Mouse (Mus musculus) ovary, postnatal 10 days (tissue): ENCODE results near the gene Cbs.

Experiments
- DNase-seq: peaks from one replicate; pipeline ENCODE4 v3.0.0; 2022; ENCODE audit warnings: low spot score

Gene Cbs

DNA sequence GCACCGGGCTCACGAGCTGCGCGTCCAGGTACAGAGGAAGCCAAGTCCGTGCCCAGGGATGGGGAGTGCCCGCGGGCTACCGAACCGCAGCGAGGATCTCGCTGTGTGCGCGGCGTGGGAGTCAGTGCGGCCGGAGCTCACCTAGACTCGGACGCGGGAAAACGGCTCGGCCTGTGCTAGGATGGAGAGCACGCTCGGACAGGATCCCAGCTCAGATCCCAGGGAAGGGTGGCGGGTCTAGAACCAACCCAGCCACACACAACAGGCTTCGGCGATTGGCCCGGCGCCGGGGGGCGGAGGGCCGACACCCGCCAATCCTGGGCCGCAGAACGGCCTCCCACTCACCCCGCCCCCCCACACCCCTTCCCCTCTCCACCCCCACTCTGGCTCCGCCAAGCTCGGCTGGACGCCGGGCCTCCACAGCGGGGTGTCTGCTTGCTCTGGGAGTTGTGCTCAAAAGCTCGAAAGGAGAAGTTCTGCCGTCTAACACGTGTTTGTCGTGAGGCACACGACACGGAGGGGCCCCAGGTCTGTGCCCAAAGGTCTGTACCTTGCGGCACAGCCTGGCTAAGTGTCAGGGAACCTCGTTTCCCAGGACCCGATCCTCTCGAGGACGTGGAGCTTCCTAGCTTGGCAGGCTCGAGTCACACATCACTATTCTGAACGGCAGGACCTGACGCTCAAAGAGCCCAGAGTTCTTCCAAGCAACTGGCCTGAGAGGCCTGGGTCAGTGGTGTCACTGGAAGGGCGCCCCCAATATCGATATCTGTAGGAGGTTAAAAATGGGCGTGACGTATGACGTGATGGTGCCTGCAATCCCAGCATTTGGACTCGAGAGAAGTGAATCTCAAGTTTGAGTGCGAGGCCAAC lies at the start of gene Cbs:
Gene Cbs, minus strand, starts transcription at position 297 of the 870 bp plus-strand sequence.
- peak; percentile 60 for DNase-seq

DNA sequence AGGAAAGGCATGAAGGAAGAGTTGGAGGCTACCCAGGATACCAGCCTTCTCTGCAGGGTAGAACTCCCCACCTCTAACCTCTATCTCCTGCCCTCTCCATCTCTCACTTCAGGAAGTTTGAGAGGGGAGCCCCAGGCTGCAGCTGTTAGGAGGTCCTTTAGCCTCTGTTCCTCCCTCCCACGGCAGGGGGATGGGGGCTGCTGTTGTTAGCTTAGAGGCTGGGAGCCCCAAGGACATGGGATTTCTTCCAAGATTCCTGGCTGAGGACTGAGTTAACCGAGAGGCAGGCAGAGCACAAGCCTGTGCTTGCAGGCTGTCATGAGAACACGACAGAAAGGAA lies 49.2 kb upstream of the Cbs start:
- peak; percentile 14 for DNase-seq

- peak; percentile 75 for DNase-seq
These were observed 48.6 kb upstream of the Cbs start for GRCm38 (mm10) chr17:31685514-31686224.

GRCm38 (mm10) chr17:31680450-31680849 lies 43.4 kb upstream of the Cbs start:
- no peak for DNase-seq

DNA sequence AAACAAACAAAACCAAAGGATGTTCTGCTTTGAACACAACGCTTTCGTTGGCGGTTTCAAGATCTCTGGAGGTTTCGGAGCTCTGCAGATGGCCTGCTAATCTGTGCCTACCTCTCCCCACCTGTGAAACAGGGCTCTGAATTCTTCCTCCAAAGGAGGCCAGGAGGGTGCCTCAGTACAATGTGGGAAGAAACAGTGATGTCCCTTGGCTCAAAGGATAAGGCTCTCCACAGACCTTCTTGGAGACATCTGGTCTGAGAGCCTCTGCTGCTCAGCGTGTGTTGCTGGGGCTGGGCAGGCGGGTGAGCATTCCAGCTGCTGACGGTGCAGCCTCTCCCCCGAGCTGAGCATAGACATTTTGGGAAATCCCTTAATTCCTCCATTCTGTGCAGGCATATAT lies 40.5 kb upstream of the Cbs start, which contains the start of gene Cryaa:
Gene Cryaa, plus strand, starts transcription at position 301 of the 400 bp plus-strand sequence.
- no peak for DNase-seq

- DNase-seq = no peak
These were observed 37.4 kb upstream of the Cbs start for GRCm38 (mm10) chr17:31674426-31674825.

GRCm38 (mm10) chr17:31672279-31672678 lies 35.2 kb upstream of the Cbs start:
- DNase-seq = no peak

DNA sequence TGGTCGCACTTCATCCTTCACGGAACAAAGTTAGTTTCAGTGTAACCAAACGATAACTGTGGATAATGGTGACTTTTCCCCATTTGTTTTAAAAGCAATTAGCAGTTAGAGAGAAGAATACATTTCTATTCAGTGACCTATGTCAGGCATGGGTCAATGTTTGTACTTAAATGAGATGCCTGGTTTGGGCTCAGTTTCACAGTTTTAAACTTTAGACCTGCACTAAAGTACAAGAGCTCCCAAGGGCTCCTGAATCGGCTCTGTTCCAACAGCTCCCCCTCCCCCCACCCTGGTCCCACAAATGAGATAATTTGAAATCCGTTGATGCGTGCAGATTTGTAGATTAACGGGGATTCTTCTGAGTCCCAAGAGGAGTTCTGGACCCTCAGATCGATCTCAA lies 34.7 kb upstream of the Cbs start:
- DNase-seq = no peak

GRCm38 (mm10) chr17:31670163-31670562 lies 33.1 kb upstream of the Cbs start:
- no peak for DNase-seq

- no peak for DNase-seq
These were observed 31.3 kb upstream of the Cbs start for GRCm38 (mm10) chr17:31668306-31668705.

DNA sequence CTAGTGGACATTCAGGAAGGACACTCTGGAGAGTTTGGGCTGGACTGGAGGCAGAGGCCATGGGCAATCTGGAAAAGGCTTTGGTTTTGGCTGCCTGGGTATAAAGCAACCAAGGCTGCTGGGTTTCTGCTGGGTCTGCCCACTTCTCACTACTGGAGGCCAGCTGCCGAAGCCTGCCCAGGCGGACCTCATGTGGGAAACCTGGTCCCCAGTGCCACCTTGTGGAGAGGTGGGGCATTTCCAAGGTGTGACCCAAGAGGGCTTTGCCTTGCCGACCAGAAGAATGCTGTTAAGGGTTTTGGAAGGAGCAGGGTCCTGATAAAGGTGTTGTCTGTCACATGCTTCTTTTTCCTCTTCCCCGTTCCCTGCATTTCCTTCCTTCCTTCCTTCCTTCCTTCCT lies 27.7 kb upstream of the Cbs start:
- DNase-seq = peak; percentile 57

DNA sequence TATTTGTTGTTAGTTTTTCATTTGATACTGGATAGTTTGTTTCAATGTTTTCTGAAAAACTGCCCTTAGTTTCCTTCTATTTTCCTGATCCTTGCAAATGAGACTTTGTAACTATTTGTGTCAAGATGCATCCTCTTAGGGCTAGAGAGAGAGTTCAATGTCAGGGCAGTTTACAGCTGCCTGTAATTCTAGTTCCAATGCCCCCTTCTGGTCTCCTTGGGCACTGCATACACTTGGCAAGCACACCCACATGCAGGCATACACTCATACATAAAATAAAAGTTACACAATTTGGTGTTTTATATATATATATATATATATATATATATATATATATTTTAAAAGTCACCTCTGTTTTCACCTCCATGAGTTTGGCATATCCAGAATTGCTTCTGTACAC lies 25.8 kb upstream of the Cbs start:
- no peak for DNase-seq

DNA sequence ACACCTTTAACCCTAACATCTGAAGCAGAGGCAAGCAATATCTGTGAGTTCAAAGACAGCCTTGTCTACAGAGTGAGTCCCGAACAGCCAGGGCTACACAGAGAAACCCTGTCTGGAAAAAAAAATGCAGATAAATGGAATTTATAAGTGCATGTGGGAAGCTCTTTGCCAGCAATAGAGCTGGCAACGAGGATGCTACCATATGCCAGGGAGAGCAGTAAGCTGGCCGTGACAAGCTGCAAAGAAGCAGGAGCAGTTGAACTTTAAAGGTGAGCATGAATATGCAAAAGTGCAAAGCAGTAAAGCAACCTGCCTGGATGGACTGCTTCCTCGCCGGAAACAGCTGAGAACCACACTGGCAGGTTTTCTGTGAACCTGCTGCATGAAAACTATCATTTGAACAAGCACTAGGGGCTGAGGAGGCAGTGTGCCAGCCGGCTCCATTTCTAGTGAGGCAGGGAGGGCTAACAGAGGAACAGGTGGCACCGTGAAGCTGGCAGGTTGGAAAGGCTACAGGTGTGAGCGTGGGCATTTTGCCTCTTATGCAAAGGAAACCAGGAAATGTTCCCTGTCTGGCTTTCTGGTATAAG lies 23.7 kb upstream of the Cbs start:
- no peak for DNase-seq

GRCm38 (mm10) chr17:31658468-31659185 lies 21.6 kb upstream of the Cbs start, which contains the start of gene U2af1:
Gene U2af1 (minus strand): TSS chr17:31658892.
- DNase-seq = peak; percentile 90

DNA sequence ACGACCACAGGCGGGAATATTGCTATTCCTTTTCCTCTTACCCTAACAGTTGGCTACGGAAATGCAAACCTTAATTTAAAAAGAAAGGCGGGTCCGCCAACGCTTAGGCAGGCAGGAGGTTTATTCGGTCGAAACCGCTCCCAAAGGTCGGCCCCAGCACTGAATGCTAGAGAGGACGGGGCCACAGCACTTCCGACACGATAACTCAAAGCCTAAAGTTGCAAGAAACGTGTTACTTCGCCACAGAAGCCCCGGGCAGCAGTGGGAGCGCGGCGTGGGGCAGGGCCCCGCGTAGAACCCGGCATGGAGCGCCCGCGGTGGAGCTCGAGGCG lies 21.1 kb upstream of the Cbs start:
- no peak for DNase-seq

GRCm38 (mm10) chr17:31657141-31657983 lies 20.3 kb upstream of the Cbs start:
- DNase-seq = no peak

DNA sequence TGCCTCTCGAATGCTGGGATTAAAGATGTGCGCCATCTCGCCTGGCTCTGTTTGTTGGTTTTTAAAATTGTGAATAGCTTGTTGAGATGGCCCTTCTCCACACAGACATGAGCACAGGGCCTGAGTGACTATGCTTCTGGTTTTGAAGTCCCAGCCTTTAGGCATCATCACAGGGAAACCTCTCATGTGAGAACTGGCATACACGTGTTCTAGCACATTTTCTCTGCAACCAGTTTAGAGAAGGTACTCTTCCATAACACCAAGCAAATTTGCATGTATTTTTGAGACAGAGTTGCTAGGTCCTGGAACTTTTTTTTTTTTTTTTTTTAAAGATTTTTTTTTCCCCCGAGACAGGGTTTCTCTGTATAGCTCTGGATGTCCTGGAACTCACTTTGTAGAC lies 19.6 kb upstream of the Cbs start:
- DNase-seq = no peak

DNA sequence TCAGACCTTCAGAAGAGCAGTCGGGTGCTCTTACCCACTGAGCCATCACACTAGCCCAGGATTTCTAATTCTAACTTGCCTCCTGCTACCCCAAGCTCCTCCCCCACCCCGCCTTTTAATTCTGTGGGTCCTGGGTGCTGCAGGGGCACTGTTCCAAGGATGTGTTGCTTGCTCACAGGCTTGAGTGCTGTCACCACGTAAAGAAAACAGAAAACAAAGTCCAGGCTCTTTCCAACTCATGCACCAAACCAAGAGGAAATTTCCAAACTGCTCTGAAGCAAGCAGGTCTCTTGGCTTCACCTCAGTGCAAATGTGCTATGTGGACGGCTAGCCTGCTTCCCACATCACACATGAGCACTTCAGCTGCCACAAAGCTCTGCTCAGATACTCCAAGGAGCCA lies 18.3 kb upstream of the Cbs start:
- no peak for DNase-seq

DNA sequence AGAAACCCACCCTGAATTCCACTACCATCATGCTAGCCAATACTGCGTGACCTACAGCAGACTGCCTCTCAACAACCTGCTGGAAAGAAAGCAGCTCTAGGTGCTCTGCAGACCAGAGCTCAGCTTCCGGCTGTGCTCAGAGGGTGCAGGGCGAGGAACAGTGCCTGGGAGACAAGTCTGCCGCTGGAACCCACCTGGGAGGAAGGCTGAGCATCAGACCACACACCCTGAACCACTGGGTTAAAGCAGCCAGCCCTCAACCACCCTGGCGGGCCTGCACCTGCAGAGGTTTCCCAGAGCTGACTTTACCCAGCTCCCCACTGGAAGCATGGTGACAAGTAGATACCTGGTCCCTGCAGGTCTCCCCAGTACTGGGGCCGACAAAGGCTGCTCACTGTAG lies 16.2 kb upstream of the Cbs start:
- DNase-seq = no peak

GRCm38 (mm10) chr17:31652152-31652551 lies 15.1 kb upstream of the Cbs start:
- DNase-seq = no peak

DNA sequence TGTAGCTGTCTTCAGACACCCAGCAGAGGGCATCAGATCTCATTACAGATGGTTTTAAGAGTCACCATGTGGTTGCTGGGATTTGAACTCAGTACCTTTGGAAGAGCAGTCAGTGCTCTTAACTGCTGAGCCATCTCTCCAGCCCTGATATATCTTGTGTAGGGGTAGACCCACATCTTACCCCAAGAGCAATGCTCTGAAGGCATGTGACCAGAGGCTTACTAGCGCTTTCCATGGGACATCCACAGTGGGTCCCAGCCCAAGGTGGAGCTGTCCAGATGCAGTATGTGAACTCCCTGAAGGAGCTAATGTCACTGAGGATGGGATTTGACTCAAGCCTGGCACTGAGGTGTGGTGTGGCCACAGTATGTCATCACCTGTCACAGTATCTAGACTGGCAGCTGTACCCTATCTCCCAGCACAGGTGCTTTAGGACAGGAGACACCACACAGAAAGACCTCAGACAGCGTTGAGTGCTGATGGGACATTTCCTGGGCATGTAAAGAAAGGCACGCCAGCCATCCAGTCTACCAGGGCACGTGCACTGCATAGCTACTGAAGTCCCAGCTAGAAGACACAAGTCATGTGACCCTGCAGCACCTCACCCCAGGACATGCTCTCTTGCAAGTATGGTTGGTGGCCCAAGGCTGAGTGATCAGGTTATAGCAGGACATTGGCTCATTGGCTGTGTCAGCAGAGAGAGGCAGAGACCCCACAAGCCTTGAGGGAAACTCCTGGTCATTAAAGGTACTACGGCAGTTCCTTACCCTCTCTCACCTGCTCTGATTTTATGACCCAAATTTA lies 9.4 kb upstream of the Cbs start:
- DNase-seq = no peak
